Mouse (Mus musculus) adipocyte (in vitro differentiated cells): ENCODE results near the gene Fam168b.
A peak's percentile ranks its signal among the peaks of the same experiment; 100 is the strongest.

Source experiments
- DNase-seq: peaks from one replicate; pipeline ENCODE4 v3.0.0-alpha.2; 2016; ENCODE audit warnings: low spot score

Fam168b gene

GRCm38 (mm10) chr1:34850343-34851136 lies 7.7 kb upstream of the Fam168b start:
- DNase-seq: no peak

- DNase-seq: peak; percentile 60
Observed at GRCm38 (mm10) chr1:34849745-34850342, 7.0 kb upstream of the Fam168b start, which contains the start of gene Plekhb2. TSS of gene Plekhb2 (plus strand) at chr1:34849976.

GRCm38 (mm10) chr1:34847070-34847469 lies 4.2 kb upstream of the Fam168b start:
- DNase-seq: no peak

GRCm38 (mm10) chr1:34842389-34842861 lies 440 bp downstream of the Fam168b start:
- DNase-seq: peak; percentile 46

GRCm38 (mm10) chr1:34841709-34842388 lies 1.0 kb downstream of the Fam168b start:
- peak; percentile 38 for DNase-seq

- no peak for DNase-seq
Observed at GRCm38 (mm10) chr1:34839241-34839640, 3.6 kb downstream of the Fam168b start.

GRCm38 (mm10) chr1:34837951-34838689 lies 4.7 kb downstream of the Fam168b start:
- DNase-seq: no peak

GRCm38 (mm10) chr1:34834904-34835303 lies 8.0 kb downstream of the Fam168b start:
- DNase-seq: no peak

GRCm38 (mm10) chr1:34831381-34831780 lies 11.5 kb downstream of the Fam168b start:
- no peak for DNase-seq

- DNase-seq: no peak
Observed at GRCm38 (mm10) chr1:34830934-34831333, 11.9 kb downstream of the Fam168b start.

GRCm38 (mm10) chr1:34828528-34829294 lies 14.2 kb downstream of the Fam168b start:
- DNase-seq: no peak

- peak; percentile 50 for DNase-seq
Observed at GRCm38 (mm10) chr1:34827900-34828299, 15.0 kb downstream of the Fam168b start.

- DNase-seq: no peak
Observed at GRCm38 (mm10) chr1:34825909-34826308, 17.0 kb downstream of the Fam168b start.

GRCm38 (mm10) chr1:34824208-34824607 lies 18.7 kb downstream of the Fam168b start:
- DNase-seq: no peak

GRCm38 (mm10) chr1:34823353-34823752 lies 19.5 kb downstream of the Fam168b start:
- DNase-seq: no peak

GRCm38 (mm10) chr1:34822746-34823145 lies 20.1 kb downstream of the Fam168b start:
- no peak for DNase-seq

GRCm38 (mm10) chr1:34822003-34822402 lies 20.9 kb downstream of the Fam168b start:
- no peak for DNase-seq

- DNase-seq: no peak
Observed at GRCm38 (mm10) chr1:34821411-34821810, 21.5 kb downstream of the Fam168b start.

- DNase-seq: no peak
Observed at GRCm38 (mm10) chr1:34819225-34819910, 23.5 kb downstream of the Fam168b start.

GRCm38 (mm10) chr1:34815843-34816242 lies 27.0 kb downstream of the Fam168b start:
- no peak for DNase-seq
